Mouse (Mus musculus): Measurements from ENCODE around the gene 4930467E23Rik. TPM values are rescaled to one million over a fixed set of nuclear protein-coding genes. Genes with fewer than 3 reads are reported as not detected.
"Not testable (repeated sequence)": the region's sequence is repeated elsewhere in the genome, so short reads cannot be mapped to it uniquely, and the experiment has no call there.

Gene 4930467E23Rik
- polyA plus RNA-seq, 1 experiment, result 0.31 TPM

- H3K4me1 ChIP-seq (ENCODE audit: control insufficient read depth, insufficient read depth, low read length); H3K4me3 ChIP-seq (ENCODE audit: insufficient read depth, low read length); H3K27ac ChIP-seq (ENCODE audit: insufficient read depth, low read length): not testable (repeated sequence)
Observed at GRCm38 (mm10) chr8:19754178-19754577, 24.8 kb downstream of the 4930467E23Rik start.

GRCm38 (mm10) chr8:19754961-19755360, 25.6 kb downstream of the 4930467E23Rik start:
- H3K4me1 ChIP-seq (ENCODE audit: control insufficient read depth, insufficient read depth, low read length); H3K4me3 ChIP-seq (ENCODE audit: insufficient read depth, low read length); H3K27ac ChIP-seq (ENCODE audit: insufficient read depth, low read length): not testable (repeated sequence)

- not testable (repeated sequence) for H3K27ac ChIP-seq (ENCODE audit: insufficient read depth, low read length)
Observed at GRCm38 (mm10) chr8:19761660-19762059, 32.3 kb downstream of the 4930467E23Rik start.

GRCm38 (mm10) chr8:19762860-19763592, 33.6 kb downstream of the 4930467E23Rik start:
- not testable (repeated sequence) for H3K27ac ChIP-seq (ENCODE audit: insufficient read depth, low read length); H3K4me1 ChIP-seq (ENCODE audit: control insufficient read depth, insufficient read depth, low read length); H3K4me3 ChIP-seq (ENCODE audit: insufficient read depth, low read length)

More at GRCm38 (mm10) chr8:19761660-19762059, 32.3 kb downstream of the 4930467E23Rik start:
- not testable (repeated sequence) for H3K4me1 ChIP-seq (ENCODE audit: control insufficient read depth, insufficient read depth, low read length); H3K4me3 ChIP-seq (ENCODE audit: insufficient read depth, low read length)

- not testable (repeated sequence) for H3K27ac ChIP-seq (ENCODE audit: insufficient read depth, low read length); H3K4me1 ChIP-seq (ENCODE audit: control insufficient read depth, insufficient read depth, low read length)
Observed at GRCm38 (mm10) chr8:19765531-19765930, 36.2 kb downstream of the 4930467E23Rik start.

GRCm38 (mm10) chr8:19773461-19773860, 44.1 kb downstream of the 4930467E23Rik start:
- not testable (repeated sequence) for H3K4me3 ChIP-seq (ENCODE audit: insufficient read depth, low read length); H3K27ac ChIP-seq (ENCODE audit: insufficient read depth, low read length); H3K4me1 ChIP-seq (ENCODE audit: control insufficient read depth, insufficient read depth, low read length)

More at GRCm38 (mm10) chr8:19765531-19765930, 36.2 kb downstream of the 4930467E23Rik start:
- not testable (repeated sequence) for H3K4me3 ChIP-seq (ENCODE audit: insufficient read depth, low read length)

GRCm38 (mm10) chr8:19776311-19776710, 46.9 kb downstream of the 4930467E23Rik start:
- H3K27ac ChIP-seq (ENCODE audit: insufficient read depth, low read length); H3K4me3 ChIP-seq (ENCODE audit: insufficient read depth, low read length); H3K4me1 ChIP-seq (ENCODE audit: control insufficient read depth, insufficient read depth, low read length): not testable (repeated sequence)

- not testable (repeated sequence) for H3K27ac ChIP-seq (ENCODE audit: insufficient read depth, low read length); H3K4me3 ChIP-seq (ENCODE audit: insufficient read depth, low read length); H3K4me1 ChIP-seq (ENCODE audit: control insufficient read depth, insufficient read depth, low read length)
Observed at GRCm38 (mm10) chr8:19777500-19777899, 48.1 kb downstream of the 4930467E23Rik start.

- H3K4me3 ChIP-seq (ENCODE audit: insufficient read depth, low read length); H3K4me1 ChIP-seq (ENCODE audit: control insufficient read depth, insufficient read depth, low read length); H3K27ac ChIP-seq (ENCODE audit: insufficient read depth, low read length): not testable (repeated sequence)
Observed at GRCm38 (mm10) chr8:19778126-19778525, 48.8 kb downstream of the 4930467E23Rik start.

- H3K27ac ChIP-seq (ENCODE audit: insufficient read depth, low read length); H3K4me3 ChIP-seq (ENCODE audit: insufficient read depth, low read length); H3K4me1 ChIP-seq (ENCODE audit: control insufficient read depth, insufficient read depth, low read length): not testable (repeated sequence)
Observed at GRCm38 (mm10) chr8:19778891-19779290, 49.5 kb downstream of the 4930467E23Rik start.

GRCm38 (mm10) chr8:19780212-19780611, 50.8 kb downstream of the 4930467E23Rik start:
- not testable (repeated sequence) for H3K4me1 ChIP-seq (ENCODE audit: control insufficient read depth, insufficient read depth, low read length); H3K27ac ChIP-seq (ENCODE audit: insufficient read depth, low read length); H3K4me3 ChIP-seq (ENCODE audit: insufficient read depth, low read length)

- not testable (repeated sequence) for H3K4me1 ChIP-seq (ENCODE audit: control insufficient read depth, insufficient read depth, low read length); H3K27ac ChIP-seq (ENCODE audit: insufficient read depth, low read length); H3K4me3 ChIP-seq (ENCODE audit: insufficient read depth, low read length)
Observed at GRCm38 (mm10) chr8:19780658-19781057, 51.3 kb downstream of the 4930467E23Rik start.

GRCm38 (mm10) chr8:19781328-19782114, 52.1 kb downstream of the 4930467E23Rik start:
- not testable (repeated sequence) for H3K4me1 ChIP-seq (ENCODE audit: control insufficient read depth, insufficient read depth, low read length); H3K27ac ChIP-seq (ENCODE audit: insufficient read depth, low read length); H3K4me3 ChIP-seq (ENCODE audit: insufficient read depth, low read length)

GRCm38 (mm10) chr8:19782736-19783135, 53.4 kb downstream of the 4930467E23Rik start:
- not testable (repeated sequence) for H3K4me3 ChIP-seq (ENCODE audit: insufficient read depth, low read length); H3K4me1 ChIP-seq (ENCODE audit: control insufficient read depth, insufficient read depth, low read length); H3K27ac ChIP-seq (ENCODE audit: insufficient read depth, low read length)

- H3K4me3 ChIP-seq (ENCODE audit: insufficient read depth, low read length); H3K27ac ChIP-seq (ENCODE audit: insufficient read depth, low read length); H3K4me1 ChIP-seq (ENCODE audit: control insufficient read depth, insufficient read depth, low read length): not testable (repeated sequence)
Observed at GRCm38 (mm10) chr8:19783860-19784259, 54.5 kb downstream of the 4930467E23Rik start.
